Mouse (Mus musculus): ENCODE measurements around the gene Rprd2. TPM values are rescaled to one million over a fixed set of nuclear protein-coding genes. Genes with fewer than 3 reads are reported as not detected.

Gene Rprd2
- polyA plus RNA-seq, 1 experiment from 2014 or later, result 19.9 TPM

GRCm38 (mm10) chr3:95758467-95759218, 60.0 kb downstream of the Rprd2 start:
- Histone ChIP-seq H3K27ac (ENCODE audit: low read length) (no peak overlapping the region), H3K4me3 (ENCODE audit: low read length) (no peak overlapping the region), H3K4me2 (replicated peaks; ENCODE audit: low read depth, low read length) (no peak overlapping the region), H3K36me3 (ENCODE audit: insufficient read depth, low read length) (peaks cover 1% of the 10 kb centered on the region; the same call in 1 of the 2 replicates), H3K9ac (replicated peaks; ENCODE audit: low read length) (no peak overlapping the region), H3K27me3 (ENCODE audit: insufficient read depth, low read length) (no peaks in the 10 kb centered on the region), H3K4me1 (ENCODE audit: insufficient read depth, low read length) (peaks cover 4% of the 10 kb centered on the region), H3K9me3 (ENCODE audit: low read length) (no peaks in the 10 kb centered on the region)
- WGBS, result 50% methylated on average over 9 of the region's 9 CpGs
- ATAC-seq (ENCODE audit: low FRiP score, low TSS enrichment), result no peak

- Histone ChIP-seq H3K27me3 (ENCODE audit: insufficient read depth, low read length) (no peaks in the 10 kb centered on the region), H3K9ac (replicated peaks; ENCODE audit: low read length) (no peak overlapping the region), H3K4me1 (ENCODE audit: insufficient read depth, low read length) (peaks cover 5% of the 10 kb centered on the region), H3K27ac (ENCODE audit: low read length) (no peak overlapping the region), H3K9me3 (ENCODE audit: low read length) (no peaks in the 10 kb centered on the region), H3K4me3 (ENCODE audit: low read length) (no peak overlapping the region), H3K36me3 (ENCODE audit: insufficient read depth, low read length) (peaks cover 10% of the 10 kb centered on the region), H3K4me2 (replicated peaks; ENCODE audit: low read depth, low read length) (no peak overlapping the region)
- WGBS, result 85% methylated on average over 2 of the region's 2 CpGs
- no peak for ATAC-seq (ENCODE audit: low FRiP score, low TSS enrichment)
These were observed 61.9 kb downstream of the Rprd2 start for GRCm38 (mm10) chr3:95756808-95757207.

- Histone ChIP-seq H3K4me2 (replicated peaks; ENCODE audit: low read depth, low read length) (peak overlapping the region; percentile 82), H3K36me3 (ENCODE audit: insufficient read depth, low read length) (peaks cover 27% of the 10 kb centered on the region), H3K9ac (replicated peaks; ENCODE audit: low read length) (peak overlapping the region; percentile 74), H3K4me1 (ENCODE audit: insufficient read depth, low read length) (peaks cover 5% of the 10 kb centered on the region), H3K27ac (ENCODE audit: low read length) (peak overlapping the region; percentile 58), H3K9me3 (ENCODE audit: low read length) (no peaks in the 10 kb centered on the region), H3K27me3 (ENCODE audit: insufficient read depth, low read length) (no peaks in the 10 kb centered on the region), H3K4me3 (ENCODE audit: low read length) (peak overlapping the region; percentile 81)
- ATAC-seq (ENCODE audit: low FRiP score, low TSS enrichment), result peak; percentile 99
- WGBS, result under 1% methylated on average over 30 of the region's 30 CpGs
These were observed 64.1 kb downstream of the Rprd2 start for GRCm38 (mm10) chr3:95754345-95755206.

- 39% methylated on average over 3 of the region's 3 CpGs for WGBS
- H3K9me3 ChIP-seq (ENCODE audit: low read length), result no peaks in the 10 kb centered on the region
- no peak overlapping the region for H3K4me3 ChIP-seq (ENCODE audit: low read length)
- peaks cover 39% of the 10 kb centered on the region for H3K36me3 ChIP-seq (ENCODE audit: insufficient read depth, low read length)
- H3K27ac ChIP-seq (ENCODE audit: low read length), result no peak overlapping the region
- ATAC-seq (ENCODE audit: low FRiP score, low TSS enrichment), result no peak
- H3K27me3 ChIP-seq (ENCODE audit: insufficient read depth, low read length), result no peaks in the 10 kb centered on the region
- H3K4me2 ChIP-seq (replicated peaks; ENCODE audit: low read depth, low read length), result no peak overlapping the region
- no peak overlapping the region for H3K9ac ChIP-seq (replicated peaks; ENCODE audit: low read length)
- H3K4me1 ChIP-seq (ENCODE audit: insufficient read depth, low read length), result peaks cover 5% of the 10 kb centered on the region
These were observed 65.7 kb downstream of the Rprd2 start for GRCm38 (mm10) chr3:95752935-95753334.

GRCm38 (mm10) chr3:95740406-95740805, 78.3 kb downstream of the Rprd2 start:
- Histone ChIP-seq H3K9me3 (ENCODE audit: low read length) (no peaks in the 10 kb centered on the region), H3K36me3 (ENCODE audit: insufficient read depth, low read length) (peaks cover 31% of the 10 kb centered on the region), H3K4me2 (replicated peaks; ENCODE audit: low read depth, low read length) (no peak overlapping the region), H3K4me3 (ENCODE audit: low read length) (no peak overlapping the region), H3K27ac (ENCODE audit: low read length) (peak overlapping the region; percentile 85), H3K27me3 (ENCODE audit: insufficient read depth, low read length) (no peaks in the 10 kb centered on the region), H3K9ac (replicated peaks; ENCODE audit: low read length) (0 out of 2 replicates have a peak overlapping the region, but pooled peaks have one; percentile 18), H3K4me1 (ENCODE audit: insufficient read depth, low read length) (peaks cover 36% of the 10 kb centered on the region)
- 47% methylated on average over 8 of the region's 8 CpGs for WGBS
- peak; percentile 47 for ATAC-seq (ENCODE audit: low FRiP score, low TSS enrichment)

- H3K9me3 ChIP-seq (ENCODE audit: low read length), result no peaks in the 10 kb centered on the region
- peak within 1 kb of the TSS; percentile 85 for H3K27ac ChIP-seq (ENCODE audit: low read length)
- H3K9ac ChIP-seq (replicated peaks; ENCODE audit: low read length), result peak within 1 kb of the TSS; percentile 46
- 53% methylated on average over 7 of the region's 7 CpGs for WGBS
- peak within 1 kb of the TSS; percentile 20 for H3K4me3 ChIP-seq (ENCODE audit: low read length)
- H3K27me3 ChIP-seq (ENCODE audit: insufficient read depth, low read length), result no peaks in the 10 kb centered on the region
- 0 out of 2 replicates have a peak, but pooled peaks have one; percentile 10 for ATAC-seq (ENCODE audit: low FRiP score, low TSS enrichment)
- peaks cover 36% of the 10 kb centered on the region for H3K4me1 ChIP-seq (ENCODE audit: insufficient read depth, low read length)
- H3K4me2 ChIP-seq (replicated peaks; ENCODE audit: low read depth, low read length), result peak within 1 kb of the TSS; percentile 39
- peaks cover 25% of the 10 kb centered on the region for H3K36me3 ChIP-seq (ENCODE audit: insufficient read depth, low read length)
These were observed 79.1 kb downstream of the Rprd2 start, which contains the start of gene Ecm1 for GRCm38 (mm10) chr3:95739353-95740104. TSS of gene Ecm1 (minus strand) at chr3:95739569.

- Histone ChIP-seq H3K36me3 (ENCODE audit: insufficient read depth, low read length) (peaks cover 7% of the 10 kb centered on the region; the same call in 1 of the 2 replicates), H3K9ac (replicated peaks; ENCODE audit: low read length) (no peak overlapping the region), H3K4me3 (ENCODE audit: low read length) (no peak overlapping the region), H3K4me1 (ENCODE audit: insufficient read depth, low read length) (peaks cover 30% of the 10 kb centered on the region), H3K4me2 (replicated peaks; ENCODE audit: low read depth, low read length) (no peak overlapping the region), H3K27ac (ENCODE audit: low read length) (0 out of 2 replicates have a peak overlapping the region, but pooled peaks have one; percentile 10), H3K27me3 (ENCODE audit: insufficient read depth, low read length) (no peaks in the 10 kb centered on the region), H3K9me3 (ENCODE audit: low read length) (no peaks in the 10 kb centered on the region)
- no peak for ATAC-seq (ENCODE audit: low FRiP score, low TSS enrichment)
- 84% methylated on average over 12 of the region's 12 CpGs for WGBS
These were observed 83.5 kb downstream of the Rprd2 start for GRCm38 (mm10) chr3:95735071-95735670.

GRCm38 (mm10) chr3:95734092-95734702, 84.5 kb downstream of the Rprd2 start:
- Histone ChIP-seq H3K9me3 (ENCODE audit: low read length) (no peaks in the 10 kb centered on the region), H3K4me3 (ENCODE audit: low read length) (no peak overlapping the region), H3K9ac (replicated peaks; ENCODE audit: low read length) (no peak overlapping the region), H3K27me3 (ENCODE audit: insufficient read depth, low read length) (no peaks in the 10 kb centered on the region), H3K4me1 (ENCODE audit: insufficient read depth, low read length) (peaks cover 22% of the 10 kb centered on the region), H3K36me3 (ENCODE audit: insufficient read depth, low read length) (peaks cover 7% of the 10 kb centered on the region; the same call in 1 of the 2 replicates), H3K4me2 (replicated peaks; ENCODE audit: low read depth, low read length) (no peak overlapping the region), H3K27ac (ENCODE audit: low read length) (no peak overlapping the region)
- 84% methylated on average over 13 of the region's 13 CpGs for WGBS
- ATAC-seq (ENCODE audit: low FRiP score, low TSS enrichment), result no peak

Data from kidney, embryonic 16.5 days (tissue).